Mouse (Mus musculus): Measurements from ENCODE around the gene Cphx3. TPM values are rescaled to one million over a fixed set of nuclear protein-coding genes. Genes with fewer than 3 reads are reported as not detected.
"Not testable (repeated sequence)": the region's sequence is repeated elsewhere in the genome, so short reads cannot be mapped to it uniquely, and the experiment has no call there.

Gene Cphx3
- polyA plus RNA-seq, 1 experiment from 2014 or later, result not detected

DNA sequence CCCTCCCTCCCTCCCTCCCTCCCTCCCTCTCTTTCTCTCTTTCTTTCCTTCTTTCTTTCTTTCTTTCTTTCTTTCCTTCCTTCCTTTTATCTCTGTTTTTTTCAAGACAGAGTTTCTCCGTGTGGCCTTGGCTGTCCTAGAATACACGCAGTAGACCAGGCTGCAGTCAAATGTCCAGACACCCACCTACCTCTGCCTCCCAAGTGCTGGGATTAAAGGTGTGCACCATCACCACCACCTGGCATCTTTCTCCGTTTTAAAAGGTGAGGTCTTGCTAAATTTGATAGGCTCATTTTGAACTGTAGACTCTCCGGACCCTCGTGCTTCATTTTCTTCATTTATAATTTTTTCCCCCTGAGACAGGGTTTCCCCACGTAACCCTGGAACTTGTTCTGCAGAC lies 881 bp upstream of the Cphx3 start, which contains the start of gene Cphx2:
TSS of gene Cphx2 (plus strand) at position 301 of the 400 bp plus-strand sequence.
- not testable (repeated sequence) for H3K4me1 ChIP-seq; H3K27ac ChIP-seq (replicated peaks); H3K4me3 ChIP-seq (replicated peaks); H3K36me3 ChIP-seq; H3K4me2 ChIP-seq; H3K27me3 ChIP-seq (replicated peaks); ATAC-seq (ENCODE audit: low FRiP score); H3K9me3 ChIP-seq (replicated peaks); H3K9ac ChIP-seq (replicated peaks)
- no CpG with 5 or more reads among the region's 6 CpGs for WGBS

DNA sequence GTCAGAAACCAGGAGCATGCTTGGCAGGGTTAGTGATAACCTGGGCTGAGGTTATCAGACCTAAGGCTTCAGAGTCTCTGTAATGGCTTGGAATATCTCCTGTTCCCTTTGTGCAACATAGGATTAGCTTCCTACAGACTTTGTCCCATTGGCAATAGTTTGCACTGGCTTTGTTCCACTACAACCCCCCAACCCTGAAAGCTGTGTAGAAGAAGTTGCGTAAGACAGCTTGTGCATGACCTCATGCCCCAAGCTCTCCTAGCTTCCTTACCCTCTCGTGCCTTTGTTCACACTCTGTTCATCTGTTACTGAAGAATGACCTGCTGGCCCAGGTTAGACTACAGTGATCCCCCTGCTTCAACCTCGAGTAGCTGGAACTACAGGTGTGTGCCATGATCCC lies 15.5 kb downstream of the Cphx3 start:
- not testable (repeated sequence) for H3K27me3 ChIP-seq (replicated peaks); H3K36me3 ChIP-seq; H3K9me3 ChIP-seq (replicated peaks); H3K4me1 ChIP-seq; H3K9ac ChIP-seq (replicated peaks); ATAC-seq (ENCODE audit: low FRiP score); H3K4me3 ChIP-seq (replicated peaks); H3K4me2 ChIP-seq; H3K27ac ChIP-seq (replicated peaks)
- WGBS, result no CpG with 5 or more reads among the region's 3 CpGs

DNA sequence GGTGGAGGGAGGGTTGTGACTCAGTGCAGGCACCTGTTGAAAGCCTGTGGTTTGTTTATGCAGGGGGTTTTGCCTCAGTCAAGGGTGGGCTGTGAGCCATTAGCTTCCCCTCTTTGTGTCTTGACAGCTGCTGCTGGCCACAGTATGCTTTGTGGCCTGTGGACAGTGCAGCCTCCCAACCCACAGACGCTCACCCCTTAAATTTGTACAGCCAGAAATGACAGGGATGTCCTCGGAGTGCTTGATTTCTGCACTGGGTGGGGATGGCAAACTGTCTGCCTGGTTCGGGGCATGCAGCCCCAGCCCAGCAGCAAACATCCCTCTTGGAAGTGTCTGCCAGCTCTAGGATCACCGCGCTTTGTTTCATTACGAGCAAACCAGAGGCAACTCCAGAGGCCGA lies 36.1 kb downstream of the Cphx3 start, which contains the start of gene Duxbl2:
TSS of gene Duxbl2 (plus strand) at position 200 of the 400 bp plus-strand sequence.
- not testable (repeated sequence) for H3K4me3 ChIP-seq (replicated peaks); H3K4me2 ChIP-seq; H3K27me3 ChIP-seq (replicated peaks); H3K9me3 ChIP-seq (replicated peaks); H3K27ac ChIP-seq (replicated peaks); H3K4me1 ChIP-seq; H3K36me3 ChIP-seq; H3K9ac ChIP-seq (replicated peaks)
- ATAC-seq (ENCODE audit: low FRiP score), result peak; percentile 41; the same call in 1 of the 2 replicates
- WGBS, result no CpG with 5 or more reads among the region's 7 CpGs

DNA sequence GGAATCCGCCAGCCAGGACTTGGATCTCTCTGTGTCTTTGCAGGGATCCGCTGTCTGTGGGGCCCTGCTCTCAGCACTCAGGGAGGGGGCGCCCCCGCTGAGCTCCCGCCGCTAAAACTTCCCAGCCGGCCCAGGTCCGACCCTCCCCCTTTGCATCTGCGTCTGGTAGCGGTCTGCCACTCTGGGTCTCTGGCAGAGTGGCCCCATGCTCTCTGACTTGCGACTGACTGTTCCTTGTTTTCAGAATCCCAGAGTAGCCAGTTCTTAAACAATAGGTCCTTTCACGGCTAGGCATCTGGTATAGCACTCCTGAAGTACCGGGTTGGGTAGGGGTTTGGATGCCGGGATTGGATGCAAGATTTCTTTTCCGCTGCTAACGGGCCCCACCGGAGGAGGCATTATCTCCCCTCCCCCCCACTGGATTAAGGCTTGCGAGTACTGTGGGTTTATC lies 36.5 kb downstream of the Cphx3 start:
- H3K9ac ChIP-seq (replicated peaks); H3K9me3 ChIP-seq (replicated peaks); H3K4me2 ChIP-seq; H3K27me3 ChIP-seq (replicated peaks); H3K27ac ChIP-seq (replicated peaks); H3K36me3 ChIP-seq; H3K4me3 ChIP-seq (replicated peaks); H3K4me1 ChIP-seq: not testable (repeated sequence)
- no CpG with 5 or more reads among the region's 18 CpGs for WGBS
- peak; percentile 90 for ATAC-seq (ENCODE audit: low FRiP score)

DNA sequence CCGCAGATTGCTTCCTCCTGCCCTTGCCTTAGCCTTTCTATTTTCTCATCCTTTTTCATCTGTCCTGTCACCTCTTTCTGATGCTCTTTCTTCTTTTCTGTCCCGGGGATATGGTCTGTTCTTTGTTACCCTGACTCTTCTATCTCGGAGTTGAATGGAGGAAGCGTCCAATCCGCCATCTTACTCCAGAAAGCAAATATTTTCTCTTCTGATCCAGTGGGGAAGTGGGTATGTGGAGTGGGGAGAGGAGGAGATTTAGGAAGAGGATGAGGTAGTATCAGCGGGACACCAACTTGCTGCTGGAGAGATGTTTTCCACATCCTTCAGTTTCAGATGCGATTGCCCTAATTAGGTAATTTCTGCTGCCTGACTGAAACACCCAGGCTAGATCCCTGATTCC lies 37.0 kb downstream of the Cphx3 start:
- H3K27ac ChIP-seq (replicated peaks); H3K4me3 ChIP-seq (replicated peaks); ATAC-seq (ENCODE audit: low FRiP score); H3K36me3 ChIP-seq; H3K4me1 ChIP-seq; H3K9ac ChIP-seq (replicated peaks); H3K4me2 ChIP-seq; H3K9me3 ChIP-seq (replicated peaks); H3K27me3 ChIP-seq (replicated peaks): not testable (repeated sequence)
- no CpG with 5 or more reads among the region's 7 CpGs for WGBS

DNA sequence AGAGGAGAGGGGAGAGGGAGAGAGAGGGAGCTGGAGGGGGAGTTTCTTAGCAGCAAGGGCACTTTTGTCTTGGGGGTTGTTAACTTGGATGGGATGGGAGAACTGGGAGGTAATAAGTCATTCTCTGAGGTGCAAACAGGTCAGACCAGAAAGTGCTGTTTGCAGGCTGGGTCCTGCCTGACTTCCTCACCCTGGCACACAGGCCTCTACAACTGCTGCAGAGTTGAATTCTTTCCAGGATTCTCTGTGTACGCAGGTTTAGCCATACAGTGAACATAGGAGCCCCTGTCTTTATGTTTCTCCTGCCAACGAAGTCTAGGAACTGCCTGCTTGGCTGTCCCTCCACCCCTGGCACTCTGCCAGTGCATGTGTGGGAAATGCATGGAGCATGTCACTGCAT lies 65.0 kb downstream of the Cphx3 start:
- not testable (repeated sequence) for H3K27ac ChIP-seq (replicated peaks); H3K4me2 ChIP-seq; H3K4me1 ChIP-seq; H3K36me3 ChIP-seq; H3K4me3 ChIP-seq (replicated peaks); H3K27me3 ChIP-seq (replicated peaks); H3K9ac ChIP-seq (replicated peaks); H3K9me3 ChIP-seq (replicated peaks); ATAC-seq (ENCODE audit: low FRiP score)
- no CpG with 5 or more reads among the region's 2 CpGs for WGBS

DNA sequence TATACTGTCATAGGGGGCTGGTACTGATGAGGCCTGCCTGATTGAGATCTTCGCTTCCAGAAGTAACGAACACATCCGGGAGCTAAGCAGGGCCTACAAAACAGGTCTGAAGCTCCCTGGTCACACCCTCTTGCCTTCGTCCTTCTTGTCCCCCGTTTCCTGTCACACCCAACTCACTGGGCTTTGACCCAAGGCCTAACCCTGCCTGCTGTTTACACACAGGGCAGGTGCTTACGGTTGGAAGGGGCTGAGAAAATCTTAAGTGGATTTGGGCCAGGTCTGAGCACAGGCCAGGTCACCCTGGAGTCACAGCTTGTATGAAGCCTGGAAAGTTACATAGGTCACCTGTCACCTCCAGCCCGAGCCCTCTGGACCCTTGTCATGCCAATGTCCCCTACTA lies 73.9 kb downstream of the Cphx3 start:
- H3K27me3 ChIP-seq (replicated peaks); H3K9ac ChIP-seq (replicated peaks); ATAC-seq (ENCODE audit: low FRiP score); H3K27ac ChIP-seq (replicated peaks); H3K9me3 ChIP-seq (replicated peaks); H3K4me1 ChIP-seq; H3K4me2 ChIP-seq; H3K36me3 ChIP-seq; H3K4me3 ChIP-seq (replicated peaks): not testable (repeated sequence)
- WGBS, result no CpG with 5 or more reads among the region's 7 CpGs

DNA sequence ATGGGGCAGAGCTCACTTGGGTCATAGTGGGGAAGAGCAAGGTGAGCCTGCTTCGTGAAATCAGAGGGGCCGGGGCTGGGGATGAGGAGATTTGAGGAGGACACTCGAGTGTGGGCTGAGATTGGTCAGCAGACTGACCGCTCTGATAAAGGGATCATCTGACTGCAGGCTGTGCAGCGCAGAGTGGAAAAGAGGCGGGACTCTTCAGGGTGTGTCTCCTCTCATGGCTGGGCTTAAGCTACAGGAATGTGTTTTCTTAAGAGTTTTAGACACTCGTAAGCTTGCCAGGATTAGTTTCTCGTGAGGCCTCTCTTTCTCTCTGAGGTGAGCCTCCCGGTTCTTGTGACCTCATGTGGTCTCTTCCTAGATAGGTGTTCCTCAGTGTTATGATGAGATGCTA lies 79.1 kb downstream of the Cphx3 start:
- no CpG with 5 or more reads among the region's 9 CpGs for WGBS
- H3K9me3 ChIP-seq (replicated peaks); ATAC-seq (ENCODE audit: low FRiP score); H3K4me3 ChIP-seq (replicated peaks); H3K27me3 ChIP-seq (replicated peaks); H3K4me2 ChIP-seq; H3K27ac ChIP-seq (replicated peaks); H3K9ac ChIP-seq (replicated peaks); H3K4me1 ChIP-seq; H3K36me3 ChIP-seq: not testable (repeated sequence)

DNA sequence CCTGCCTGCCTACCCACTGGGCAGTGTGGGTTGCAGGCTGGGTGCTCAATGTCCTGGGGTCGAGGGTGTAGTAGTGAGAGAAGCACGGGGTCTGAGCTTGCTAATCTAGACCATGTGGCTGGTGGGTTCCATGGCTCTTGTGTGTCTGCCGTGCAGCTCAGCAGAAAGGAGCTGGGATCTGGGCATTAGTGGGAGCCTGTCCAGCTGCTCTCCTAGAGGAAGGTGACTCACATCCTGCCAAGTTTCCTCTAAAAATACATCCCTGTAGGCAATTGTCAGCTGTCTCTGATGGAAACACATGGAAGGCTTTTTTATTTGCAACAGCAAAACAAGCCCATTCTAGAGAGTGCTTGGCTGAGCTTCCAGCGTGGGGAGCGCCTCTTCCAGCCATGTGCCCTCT lies 80.3 kb downstream of the Cphx3 start:
- not testable (repeated sequence) for H3K4me2 ChIP-seq; H3K9me3 ChIP-seq (replicated peaks); H3K4me1 ChIP-seq; ATAC-seq (ENCODE audit: low FRiP score); H3K9ac ChIP-seq (replicated peaks); H3K27ac ChIP-seq (replicated peaks); H3K27me3 ChIP-seq (replicated peaks); H3K36me3 ChIP-seq; H3K4me3 ChIP-seq (replicated peaks)
- no CpG with 5 or more reads among the region's 5 CpGs for WGBS

DNA sequence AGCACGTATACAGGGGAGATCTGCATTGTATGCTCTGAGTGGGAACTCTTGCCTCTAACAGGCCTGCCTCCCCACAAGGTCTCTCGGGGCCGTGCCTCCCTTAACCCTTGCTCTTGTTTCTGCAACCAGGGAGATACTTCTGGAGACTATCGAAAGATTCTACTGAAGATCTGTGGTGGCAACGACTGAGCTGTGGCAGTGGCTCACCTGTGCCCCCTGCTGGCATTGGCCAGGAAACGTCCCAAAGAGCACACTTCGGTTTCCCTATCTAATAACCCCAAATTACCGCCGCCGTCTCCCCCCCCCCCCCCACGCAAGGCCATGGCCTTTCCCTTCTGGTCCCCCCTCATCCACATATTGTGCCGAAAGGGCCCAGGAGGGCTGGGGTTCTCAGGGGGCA lies 83.2 kb downstream of the Cphx3 start:
- not testable (repeated sequence) for H3K27ac ChIP-seq (replicated peaks); H3K27me3 ChIP-seq (replicated peaks); H3K4me1 ChIP-seq; H3K36me3 ChIP-seq; H3K4me3 ChIP-seq (replicated peaks); ATAC-seq (ENCODE audit: low FRiP score); H3K4me2 ChIP-seq; H3K9ac ChIP-seq (replicated peaks); H3K9me3 ChIP-seq (replicated peaks)
- whole genome bisulfite sequencing, result no CpG with 5 or more reads among the region's 12 CpGs

DNA sequence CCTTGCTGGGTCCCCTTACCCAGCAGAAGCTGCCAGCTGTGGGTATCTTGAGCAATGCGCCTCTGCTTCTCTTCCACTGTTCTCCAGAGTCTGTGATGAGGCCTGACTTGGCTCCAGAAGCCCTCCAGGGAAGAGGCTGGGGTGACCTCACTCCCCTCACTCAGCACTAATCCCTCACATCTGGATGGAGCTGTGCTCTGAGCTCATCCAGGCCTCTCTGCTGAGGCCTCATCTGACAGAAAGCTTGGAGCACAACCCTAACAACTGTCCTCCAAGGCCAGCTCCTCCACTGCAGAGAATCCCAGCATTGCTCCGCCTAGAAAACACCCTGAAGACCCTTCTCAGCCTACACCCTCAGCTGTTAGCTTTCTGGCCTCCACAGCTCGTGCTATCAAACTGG lies 91.9 kb downstream of the Cphx3 start:
- H3K4me1 ChIP-seq; ATAC-seq (ENCODE audit: low FRiP score); H3K36me3 ChIP-seq; H3K4me2 ChIP-seq; H3K27me3 ChIP-seq (replicated peaks); H3K9ac ChIP-seq (replicated peaks); H3K9me3 ChIP-seq (replicated peaks); H3K27ac ChIP-seq (replicated peaks); H3K4me3 ChIP-seq (replicated peaks): not testable (repeated sequence)
- no CpG with 5 or more reads among the region's 3 CpGs for WGBS

DNA sequence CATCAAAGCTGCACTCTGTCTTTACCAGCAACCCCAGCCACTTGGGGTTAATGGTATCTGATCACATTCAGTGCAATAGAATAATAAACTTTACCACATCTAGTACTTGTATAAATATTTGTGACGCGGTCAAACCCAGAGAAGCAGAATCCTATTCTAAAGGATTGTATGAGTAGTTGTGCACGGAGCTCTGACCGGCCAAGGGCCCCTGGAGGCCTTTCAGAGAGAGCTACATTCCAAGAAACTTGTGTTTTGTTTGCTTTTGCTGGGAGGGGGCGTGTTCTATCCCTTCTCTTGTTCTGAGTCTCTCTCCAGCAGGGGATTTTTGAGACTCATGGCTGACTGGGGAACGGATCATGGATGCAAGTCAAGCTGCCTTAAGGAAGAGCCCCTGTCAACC lies 92.9 kb downstream of the Cphx3 start:
- not testable (repeated sequence) for H3K36me3 ChIP-seq; H3K9me3 ChIP-seq (replicated peaks); H3K27me3 ChIP-seq (replicated peaks); H3K4me3 ChIP-seq (replicated peaks); H3K4me1 ChIP-seq; H3K4me2 ChIP-seq; H3K27ac ChIP-seq (replicated peaks); ATAC-seq (ENCODE audit: low FRiP score); H3K9ac ChIP-seq (replicated peaks)
- WGBS, result no CpG with 5 or more reads among the region's 6 CpGs

DNA sequence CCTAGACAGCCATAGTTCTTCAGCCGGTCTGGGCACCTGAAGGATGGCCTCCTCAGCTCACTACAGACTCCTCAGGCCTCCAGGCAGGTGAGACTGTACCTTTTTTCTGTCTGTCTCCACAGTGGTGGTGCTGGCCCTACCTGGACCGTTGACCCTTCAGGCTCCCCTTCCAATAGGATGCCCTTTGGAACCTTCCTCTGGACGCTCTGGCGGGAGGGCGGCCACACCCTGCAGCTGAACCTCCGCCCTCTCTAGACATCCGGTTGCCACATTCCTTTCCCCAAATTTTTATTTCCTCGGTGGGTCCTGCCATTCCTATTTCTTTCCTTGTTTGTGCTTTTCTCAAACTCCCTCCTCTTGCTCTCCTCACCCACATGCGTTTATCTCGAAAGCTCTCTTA lies 99.6 kb downstream of the Cphx3 start:
- H3K27ac ChIP-seq (replicated peaks); ATAC-seq (ENCODE audit: low FRiP score); H3K9ac ChIP-seq (replicated peaks); H3K4me2 ChIP-seq; H3K27me3 ChIP-seq (replicated peaks); H3K9me3 ChIP-seq (replicated peaks); H3K4me1 ChIP-seq; H3K36me3 ChIP-seq; H3K4me3 ChIP-seq (replicated peaks): not testable (repeated sequence)
- no CpG with 5 or more reads among the region's 10 CpGs for WGBS
